Mouse (Mus musculus): ENCODE data around the gene Cep83.

DNA sequence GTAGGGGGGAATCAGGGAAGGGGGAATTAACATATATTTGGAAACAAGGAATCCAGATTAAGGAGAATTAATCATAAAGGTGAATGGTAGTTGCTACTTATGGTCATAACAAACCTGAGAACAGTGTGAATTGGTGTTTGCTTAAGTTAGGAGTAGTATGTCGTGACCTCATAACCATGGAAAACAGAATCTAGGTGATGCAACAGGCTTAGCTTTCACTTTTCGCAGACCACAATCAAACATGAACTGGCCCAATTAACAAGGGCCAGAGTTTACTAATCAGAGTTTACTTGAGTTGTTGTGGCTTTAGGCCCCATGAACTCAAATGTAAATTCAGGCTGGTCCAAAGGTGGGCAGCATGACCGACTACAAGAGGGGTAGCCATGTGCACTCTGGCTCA is 105.5 kb downstream of the Cep83 start:
- no peak for TF ChIP-seq GATA1 (IDR thresholded peaks at IDR 0.05; ENCODE audit: borderline replicate concordance, low read length)
- no peak for TF ChIP-seq FLI1 (IDR thresholded peaks at IDR 0.05; ENCODE audit: low read length)
